Mouse (Mus musculus) testis, postnatal 10 days (tissue): ENCODE data around the gene Opa3.

Source experiments
- DNase-seq: peaks from one replicate; pipeline ENCODE4 v3.0.0; 2021; ENCODE audit warnings: low spot score

Opa3 gene

GRCm38 (mm10) chr7:19227883-19228792 is at the start of gene Opa3:
Opa3 (plus strand) TSS chr7:19228334.
- peak; percentile 98 for DNase-seq

- DNase-seq, result peak; percentile 86
Observed at GRCm38 (mm10) chr7:19178443-19179092, 49.6 kb upstream of the Opa3 start.

GRCm38 (mm10) chr7:19179173-19179572 is 49.0 kb upstream of the Opa3 start:
- DNase-seq, result peak; percentile 81

GRCm38 (mm10) chr7:19179936-19180335 is 48.2 kb upstream of the Opa3 start:
- DNase-seq, result no peak

GRCm38 (mm10) chr7:19180862-19181429 is 47.2 kb upstream of the Opa3 start:
- DNase-seq, result peak; percentile 75

GRCm38 (mm10) chr7:19184250-19184649 is 43.9 kb upstream of the Opa3 start:
- DNase-seq, result no peak

GRCm38 (mm10) chr7:19184758-19185157 is 43.4 kb upstream of the Opa3 start:
- DNase-seq, result no peak

GRCm38 (mm10) chr7:19194676-19195075 is 33.5 kb upstream of the Opa3 start:
- no peak for DNase-seq

GRCm38 (mm10) chr7:19196676-19197075 is 31.5 kb upstream of the Opa3 start:
- peak; percentile 69 for DNase-seq

- DNase-seq, result peak; percentile 73
Observed at GRCm38 (mm10) chr7:19197985-19198384, 30.1 kb upstream of the Opa3 start.

GRCm38 (mm10) chr7:19201660-19202059 is 26.5 kb upstream of the Opa3 start:
- peak; percentile 60 for DNase-seq

GRCm38 (mm10) chr7:19202065-19202850 is 25.9 kb upstream of the Opa3 start:
- no peak for DNase-seq

GRCm38 (mm10) chr7:19208201-19208910 is 19.8 kb upstream of the Opa3 start:
- DNase-seq, result no peak

- DNase-seq, result peak; percentile 73
Observed at GRCm38 (mm10) chr7:19208944-19209472, 19.1 kb upstream of the Opa3 start.

GRCm38 (mm10) chr7:19209494-19209893 is 18.6 kb upstream of the Opa3 start:
- DNase-seq, result no peak

- DNase-seq, result no peak
Observed at GRCm38 (mm10) chr7:19210010-19210409, 18.1 kb upstream of the Opa3 start.

GRCm38 (mm10) chr7:19211041-19211675 is 17.0 kb upstream of the Opa3 start:
- no peak for DNase-seq

- DNase-seq, result peak; percentile 62
Observed at GRCm38 (mm10) chr7:19211996-19212755, 16.0 kb upstream of the Opa3 start, which contains the start of gene Gpr4. Gpr4 (plus strand) TSS chr7:19212538.

- no peak for DNase-seq
Observed at GRCm38 (mm10) chr7:19213385-19213784, 14.7 kb upstream of the Opa3 start.

GRCm38 (mm10) chr7:19214369-19214768 is 13.8 kb upstream of the Opa3 start:
- no peak for DNase-seq
